Mouse (Mus musculus) hindbrain, embryonic 11.5 days (tissue): ENCODE data around the gene Nfic. TPM values are rescaled to one million over a fixed set of nuclear protein-coding genes. Genes with fewer than 3 reads are reported as not detected.

Source experiments
- ATAC-seq: fragments of 200-750 bp; cut with Nextera tagmentation; 2 replicates; pipeline ENCODE4 v1.8.0; 2017; ENCODE audit warnings: mild to moderate bottlenecking, moderate TSS enrichment, moderate library complexity; ENCODE audit not compliant: low FRiP score
- DNase-seq: peaks from one replicate; pipeline ENCODE4 v3.0.0-alpha.2; 2015; ENCODE audit warnings: low spot score
- H3K27ac ChIP-seq: fragments of 300-500 bp; sonication (generic); 2 replicates; pipeline ENCODE4 v1.5.1; 2014; ENCODE audit warnings: mild to moderate bottlenecking, low read depth, low read length
- H3K27me3 ChIP-seq: fragments of 300-500 bp; sonication (generic); 2 replicates; pipeline ENCODE4 v1.6.1; 2014; ENCODE audit warnings: mild to moderate bottlenecking, low read length, moderate library complexity, mixed read lengths; ENCODE audit not compliant: control insufficient read depth, insufficient read depth
- H3K36me3 ChIP-seq: fragments of 300-500 bp; sonication (generic); 2 replicates; pipeline ENCODE4 v1.6.1; 2014; ENCODE audit warnings: mild to moderate bottlenecking, low read length, moderate library complexity, mixed read lengths; ENCODE audit not compliant: control insufficient read depth, insufficient read depth
- H3K4me1 ChIP-seq: fragments of 300-500 bp; sonication (generic); replicated peaks from 2 replicates; pipeline ENCODE4 v1.6.1; 2014; ENCODE audit warnings: low read length, mixed read lengths; ENCODE audit not compliant: control insufficient read depth, insufficient read depth
- H3K4me2 ChIP-seq: fragments of 300-500 bp; sonication (generic); replicated peaks from 2 replicates; pipeline ENCODE4 v1.6.1; 2014; ENCODE audit warnings: mild to moderate bottlenecking, low read depth, low read length
- H3K4me3 ChIP-seq: fragments of 300-500 bp; sonication (generic); 2 replicates; pipeline ENCODE4 v1.5.1; 2014; ENCODE audit warnings: low read depth, low read length
- H3K9ac ChIP-seq: fragments of 300-500 bp; sonication (generic); 2 replicates; pipeline ENCODE4 v1.6.1; 2014; ENCODE audit warnings: low read depth, low read length
- H3K9me3 ChIP-seq: fragments of 300-500 bp; sonication (generic); 2 replicates; pipeline ENCODE4 v1.6.1; 2016; ENCODE audit warnings: low read length; ENCODE audit not compliant: control insufficient read depth
- WGBS: fragments of 180-500 bp; shearing (Covaris S2); extraction: QIAGEN DNeasy Blood & Tissue Kit; methylation state at CpG from one replicate; pipeline ENCODE4 v1.1.7; 2014; 5-methylcytosine and 5-hydroxymethylcytosine counted together
- polyA plus RNA-seq: library from polyadenylated mRNA; unstranded; fragments of >200 nt; fragmentation: Nextera tagmentation; extraction: Ambion mirVana; gene quantifications from 2 replicates; pipeline ENCODE4 v1.2.1, GENCODE M21; 2014

Nfic gene
- polyA plus RNA-seq, 1 experiment from 2014 or later = 11.9 TPM

DNA sequence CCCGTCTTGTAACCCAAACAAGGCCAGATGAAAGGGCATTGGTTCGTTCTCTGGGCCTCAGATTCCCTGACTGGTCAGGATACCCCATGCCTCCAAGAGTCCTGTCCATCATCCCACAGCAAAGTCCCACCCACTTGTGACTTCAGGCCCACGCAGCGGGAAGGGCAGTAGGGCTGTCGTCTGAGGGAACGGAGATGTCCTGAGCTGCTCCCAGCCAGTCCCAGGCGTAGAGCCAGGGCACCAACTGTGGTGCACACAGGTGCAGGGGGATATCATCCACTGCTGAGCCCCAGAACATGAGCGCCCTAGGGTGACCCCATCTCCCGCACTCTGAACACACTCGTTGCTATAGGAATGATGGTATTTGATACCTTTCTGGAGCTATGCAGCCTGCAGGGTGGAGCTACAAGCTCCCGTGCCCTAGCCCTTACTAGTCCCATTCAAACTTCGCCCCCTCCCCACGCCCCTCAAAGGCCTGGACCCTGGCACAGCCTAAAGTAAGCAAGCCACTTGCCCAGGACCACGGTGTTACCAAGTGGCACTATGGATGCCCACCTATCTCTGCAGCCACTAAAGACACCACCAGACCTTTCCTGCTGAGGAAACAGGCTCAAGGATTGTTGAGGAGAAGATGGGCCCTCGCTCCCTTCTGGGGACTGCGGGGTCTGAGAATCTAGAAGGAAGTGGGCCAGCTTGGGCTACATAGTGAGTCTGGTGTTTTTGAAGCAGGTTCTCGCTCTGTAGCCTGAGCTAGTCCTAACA, 39.7 kb downstream of the Nfic start:
- Histone ChIP-seq H3K9me3 (no peaks in the 10 kb centered on the region), H3K4me1 (peaks cover 23% of the 10 kb centered on the region), H3K4me2 (no peak overlapping the region), H3K9ac (0 out of 2 replicates have a peak overlapping the region, but pooled peaks have one; percentile 7), H3K4me3 (no peak overlapping the region), H3K36me3 (no peaks in the 10 kb centered on the region), H3K27ac (peak overlapping the region; percentile 30; the same call in 1 of the 2 replicates), H3K27me3 (no peaks in the 10 kb centered on the region; the same call in 1 of the 2 replicates)
- DNase-seq (no peak), ATAC-seq (no peak)
- 62% methylated on average over 17 of the region's 17 CpGs for WGBS

DNA sequence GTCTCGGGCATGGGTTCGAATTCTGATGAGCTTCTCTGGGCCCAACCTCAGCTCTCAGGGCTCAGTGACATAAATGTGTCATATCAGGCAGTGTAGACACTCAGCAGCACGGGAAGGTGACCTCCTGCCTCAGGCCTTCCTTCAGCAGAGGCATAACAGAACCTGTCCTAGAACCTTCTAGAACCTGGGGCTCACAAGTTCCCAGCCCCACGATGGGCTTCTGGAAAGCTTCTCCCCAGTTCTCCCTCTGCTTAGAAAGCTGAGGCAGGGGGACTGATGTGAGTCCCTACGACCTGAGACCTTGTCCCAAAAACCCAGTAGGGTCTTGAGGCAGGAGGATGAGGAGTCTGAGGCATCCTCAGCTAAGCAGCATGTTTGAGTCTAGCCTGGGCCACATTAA, 40.3 kb downstream of the Nfic start:
- H3K4me1 ChIP-seq = peaks cover 23% of the 10 kb centered on the region
- no peak overlapping the region for H3K27ac ChIP-seq
- H3K36me3 ChIP-seq = no peaks in the 10 kb centered on the region
- 76% methylated on average over 5 of the region's 5 CpGs for WGBS
- H3K9me3 ChIP-seq = no peaks in the 10 kb centered on the region
- H3K27me3 ChIP-seq = no peaks in the 10 kb centered on the region; the same call in 1 of the 2 replicates
- H3K4me2 ChIP-seq = no peak overlapping the region
- H3K4me3 ChIP-seq = no peak overlapping the region
- no peak overlapping the region for H3K9ac ChIP-seq
- ATAC-seq = no peak
- DNase-seq = no peak

DNA sequence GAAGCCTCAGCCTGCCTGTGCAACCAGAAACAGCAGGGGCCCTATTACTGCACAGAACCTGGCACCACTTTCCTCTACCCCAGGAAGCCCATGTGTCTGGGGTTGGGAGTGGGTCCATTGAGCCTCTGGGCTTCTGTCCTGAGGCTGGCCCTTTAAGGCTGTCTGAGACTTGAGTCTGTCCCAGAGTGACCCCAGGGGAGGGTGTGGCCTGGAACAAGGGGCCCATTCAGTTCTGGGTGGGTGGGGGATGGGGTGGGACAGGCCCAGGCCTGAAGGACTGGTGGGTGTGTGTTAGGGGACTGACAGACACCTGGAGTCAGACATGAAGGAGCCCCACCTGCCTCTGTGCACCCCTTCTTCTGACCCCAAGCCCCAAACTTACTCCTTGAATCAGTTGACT, 40.8 kb downstream of the Nfic start:
- DNase-seq (peak; percentile 66), ATAC-seq (0 out of 2 replicates have a peak, but pooled peaks have one; percentile 6)
- H3K4me2 ChIP-seq = no peak overlapping the region
- no peak overlapping the region for H3K4me3 ChIP-seq
- peaks cover 23% of the 10 kb centered on the region for H3K4me1 ChIP-seq
- no peak overlapping the region for H3K9ac ChIP-seq
- no peaks in the 10 kb centered on the region for H3K9me3 ChIP-seq
- H3K27me3 ChIP-seq = no peaks in the 10 kb centered on the region; the same call in 1 of the 2 replicates
- H3K27ac ChIP-seq = 0 out of 2 replicates have a peak overlapping the region, but pooled peaks have one; percentile 39
- no peaks in the 10 kb centered on the region for H3K36me3 ChIP-seq

DNA sequence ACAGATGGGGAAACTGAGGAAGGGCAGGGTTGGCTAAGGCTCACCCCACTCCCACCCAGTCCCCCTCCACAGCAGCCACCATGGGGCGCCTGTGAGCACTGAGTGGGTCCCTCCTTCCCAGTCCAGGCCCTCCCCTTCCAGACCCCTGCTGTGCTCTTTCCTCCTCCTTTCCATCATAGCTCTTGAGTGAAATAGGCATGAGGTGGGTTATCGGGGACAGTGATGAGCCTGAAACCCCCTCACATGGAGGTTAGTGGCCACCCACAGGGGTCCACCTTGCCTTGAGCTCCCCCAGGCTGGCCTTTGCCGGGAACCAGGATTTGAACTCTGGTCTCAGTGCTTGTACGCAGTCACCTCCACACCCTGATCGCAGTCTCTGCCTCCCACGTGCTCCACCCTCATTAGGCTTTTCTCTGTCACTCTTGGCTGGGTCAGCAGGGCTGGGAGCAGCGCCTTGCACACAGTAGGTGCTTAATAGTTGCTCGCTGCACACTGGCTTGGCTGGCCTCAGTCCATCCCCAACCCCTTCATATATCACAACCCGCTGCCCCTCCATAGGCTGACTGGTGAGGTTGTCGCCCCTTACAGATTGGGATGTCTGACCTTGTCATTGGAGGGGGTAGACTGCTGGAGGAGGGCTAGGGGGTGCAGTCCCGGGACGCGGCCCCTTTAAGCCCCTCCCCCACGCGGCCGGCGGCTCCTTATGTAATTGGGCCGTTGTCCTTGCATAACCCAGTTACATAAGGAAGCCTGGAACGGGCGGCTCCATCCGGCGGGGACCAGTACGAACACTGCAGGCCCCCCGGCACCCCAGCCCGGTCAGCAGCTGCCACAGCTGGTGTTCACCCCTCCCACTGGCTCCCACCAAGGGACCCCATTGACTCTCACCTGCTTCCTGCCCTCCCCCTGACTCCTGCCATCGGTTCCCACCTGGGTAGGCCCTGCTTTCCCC, 41.8 kb downstream of the Nfic start:
- Histone ChIP-seq H3K9ac (no peak overlapping the region; the same call in 1 of the 2 replicates), H3K9me3 (no peaks in the 10 kb centered on the region), H3K4me3 (no peak overlapping the region), H3K27ac (no peak overlapping the region), H3K27me3 (peaks cover under 1% of the 10 kb centered on the region; the same call in 1 of the 2 replicates), H3K4me2 (peak overlapping the region; percentile 37), H3K36me3 (no peaks in the 10 kb centered on the region), H3K4me1 (peaks cover 27% of the 10 kb centered on the region)
- 26% methylated on average over 26 of the region's 26 CpGs for WGBS
- DNase-seq = peak; percentile 73
- ATAC-seq = no peak

DNA sequence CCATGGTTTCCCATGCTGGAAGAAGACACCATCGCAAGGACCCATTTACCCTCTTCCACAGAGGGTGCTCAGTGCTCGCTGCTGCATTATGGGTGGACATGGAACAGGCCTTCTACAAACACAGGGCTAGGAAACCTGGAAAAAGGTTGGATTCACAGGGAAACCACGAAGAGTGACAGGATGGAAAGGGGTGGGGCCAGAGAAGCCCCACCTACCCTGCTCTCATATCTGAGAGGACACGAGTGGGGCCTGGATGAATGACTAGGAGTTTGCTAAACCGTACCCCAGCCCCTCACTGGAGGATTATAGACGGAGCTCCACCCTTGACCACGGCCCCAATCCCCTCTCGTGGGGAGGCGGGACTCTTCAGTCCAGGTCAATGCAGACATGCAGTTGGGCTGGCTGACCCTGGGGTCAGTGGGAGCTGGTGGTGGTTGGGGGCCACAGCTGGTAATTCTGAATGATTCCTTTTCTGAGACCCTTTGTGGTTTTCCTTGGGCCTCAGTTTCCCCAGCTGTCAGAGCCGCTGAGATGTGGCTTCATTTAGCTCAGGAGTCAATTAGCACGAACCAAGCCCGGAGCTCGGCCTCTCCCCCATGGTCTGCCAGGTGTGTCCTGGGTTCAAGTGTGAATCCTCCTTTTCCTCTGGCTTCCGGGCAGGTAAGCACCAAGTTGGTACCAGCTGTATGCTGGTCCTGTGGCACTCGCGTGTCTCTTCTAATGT, 42.7 kb downstream of the Nfic start:
- Histone ChIP-seq H3K27me3 (peaks cover 8% of the 10 kb centered on the region), H3K4me3 (no peak overlapping the region), H3K4me1 (peaks cover 31% of the 10 kb centered on the region), H3K4me2 (no peak overlapping the region), H3K27ac (no peak overlapping the region; the same call in 1 of the 2 replicates), H3K36me3 (no peaks in the 10 kb centered on the region), H3K9me3 (no peaks in the 10 kb centered on the region), H3K9ac (no peak overlapping the region)
- ATAC-seq (no peak), DNase-seq (no peak)
- WGBS = 78% methylated on average over 16 of the region's 16 CpGs

DNA sequence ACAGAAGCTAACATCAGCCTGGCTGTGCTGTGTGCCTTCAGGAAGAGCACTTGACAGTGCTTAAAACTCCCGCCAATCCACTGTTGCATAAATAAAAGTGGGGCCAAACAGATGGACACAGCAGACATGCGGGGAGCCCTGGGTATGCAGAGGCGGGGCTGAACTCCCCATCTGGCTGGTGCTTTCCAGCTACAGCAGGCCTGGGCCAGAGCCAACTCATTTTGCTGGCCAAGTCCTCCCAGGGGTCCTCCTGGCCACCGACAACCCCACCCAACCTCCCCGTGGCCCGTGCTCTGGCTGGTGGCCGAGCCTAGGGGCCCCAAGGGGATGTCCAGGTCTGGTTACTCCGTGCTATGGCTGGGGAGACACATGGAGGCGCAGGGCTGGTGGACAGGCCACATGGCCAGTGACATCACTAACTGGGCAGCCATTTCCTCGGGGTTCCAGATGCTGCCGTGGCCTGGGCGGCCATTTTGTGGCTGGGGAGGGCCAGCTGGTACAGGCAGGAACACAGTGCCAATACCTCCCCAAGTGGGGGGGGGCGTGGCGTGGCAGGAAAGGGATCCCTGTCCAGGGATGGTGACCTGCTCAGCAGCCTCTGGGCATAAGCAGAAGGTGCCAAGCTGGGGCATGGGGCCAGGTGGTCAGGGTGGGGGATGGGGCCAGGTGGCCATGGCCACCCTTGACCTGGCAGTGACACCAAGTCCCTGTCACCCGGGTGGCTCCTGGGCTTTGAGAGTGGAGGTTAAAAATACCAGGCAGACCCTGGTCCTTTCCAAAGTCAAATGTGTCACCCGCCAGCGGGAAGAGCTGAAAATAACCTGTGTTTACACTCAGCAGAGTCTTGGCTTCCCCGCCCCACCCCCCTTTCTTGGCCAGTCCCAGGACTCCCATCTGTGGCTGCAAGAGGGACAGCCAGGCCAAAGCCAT, 43.7 kb downstream of the Nfic start:
- no peak for ATAC-seq
- Histone ChIP-seq H3K36me3 (no peaks in the 10 kb centered on the region), H3K4me1 (peaks cover 32% of the 10 kb centered on the region), H3K27me3 (peaks cover 16% of the 10 kb centered on the region), H3K9me3 (no peaks in the 10 kb centered on the region), H3K9ac (no peak overlapping the region), H3K4me3 (no peak overlapping the region), H3K4me2 (no peak overlapping the region), H3K27ac (peak overlapping the region; percentile 58)
- no peak for DNase-seq
- WGBS = 77% methylated on average over 18 of the region's 18 CpGs

DNA sequence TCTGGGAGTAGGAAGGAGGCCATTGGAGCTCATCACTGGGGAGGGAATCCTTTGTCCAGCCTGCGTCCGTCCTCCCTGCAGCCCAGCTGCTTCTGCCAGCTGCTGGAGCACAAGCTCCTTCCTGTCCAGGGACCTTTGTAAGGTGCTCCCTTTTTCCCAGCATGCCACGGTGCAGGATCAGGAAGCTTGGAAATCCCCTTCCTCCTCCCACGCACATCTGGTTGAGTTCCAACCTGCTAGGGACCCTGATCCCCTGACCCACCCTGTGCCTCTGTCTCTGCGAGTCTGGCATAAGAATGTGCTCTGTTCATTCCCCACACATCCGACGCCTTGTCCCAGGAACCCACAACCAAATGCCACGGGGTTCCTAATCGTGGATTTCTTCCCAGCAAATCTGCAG, 44.5 kb downstream of the Nfic start:
- Histone ChIP-seq H3K27ac (peak overlapping the region; percentile 58; the same call in 1 of the 2 replicates), H3K9me3 (no peaks in the 10 kb centered on the region), H3K4me2 (no peak overlapping the region), H3K27me3 (peaks cover 20% of the 10 kb centered on the region), H3K4me1 (peaks cover 30% of the 10 kb centered on the region), H3K9ac (no peak overlapping the region), H3K4me3 (no peak overlapping the region), H3K36me3 (no peaks in the 10 kb centered on the region)
- no peak for ATAC-seq
- WGBS = 82% methylated on average over 9 of the region's 9 CpGs
- DNase-seq = no peak
